Mouse (Mus musculus): ENCODE results near the gene Ppef2.

GRCm38 (mm10) chr5:92291652-92292414, 35.8 kb upstream of the Ppef2 start:
- TF ChIP-seq CTCF (IDR thresholded peaks at IDR 0.05; ENCODE audit: insufficient read depth, low read length) (no peak), POLR2A (IDR thresholded peaks at IDR 0.05; ENCODE audit: borderline replicate concordance, extremely low read depth, low read depth, low read length) (no peak)
